Mouse (Mus musculus) mesoderm, embryonic 11.5 days (tissue): ENCODE measurements at regions not wholly inside any gene's neighbourhood (a gene's known extent, or its start where the extent isn't known, plus 50 kb on each side); places are given as distances from the start of the nearest gene placed in this dataset.
"Not testable (repeated sequence)": the region's sequence is repeated elsewhere in the genome, so short reads cannot be mapped to it uniquely, and the experiment has no call there.

ENCODE experiments used
- DNase-seq: peaks from one replicate; pipeline ENCODE4 v3.0.0-alpha.2; 2012; ENCODE audit warnings: low read depth, low spot score

DNA sequence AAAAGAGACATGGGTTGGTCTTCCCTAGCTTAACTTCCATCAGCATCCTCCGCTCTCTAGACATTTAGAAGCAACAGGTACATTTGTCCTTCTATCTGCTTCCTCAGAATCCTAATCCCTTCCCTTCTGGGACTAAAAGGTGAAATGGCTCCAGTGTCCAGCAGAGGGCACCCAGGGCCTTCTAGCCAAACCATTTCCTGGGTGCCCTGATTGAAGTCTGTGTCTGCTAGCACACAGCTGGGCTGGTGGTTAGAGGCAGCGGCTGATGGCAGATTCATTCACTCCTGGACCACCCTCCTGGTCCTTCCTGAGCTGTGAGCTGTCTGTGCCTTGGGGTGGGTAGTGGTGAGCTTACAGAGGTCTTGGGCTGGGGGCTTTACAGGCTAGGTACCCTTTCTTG, 76.5 kb upstream of the Col13a1 start:
- DNase-seq: peak; percentile 57

DNA sequence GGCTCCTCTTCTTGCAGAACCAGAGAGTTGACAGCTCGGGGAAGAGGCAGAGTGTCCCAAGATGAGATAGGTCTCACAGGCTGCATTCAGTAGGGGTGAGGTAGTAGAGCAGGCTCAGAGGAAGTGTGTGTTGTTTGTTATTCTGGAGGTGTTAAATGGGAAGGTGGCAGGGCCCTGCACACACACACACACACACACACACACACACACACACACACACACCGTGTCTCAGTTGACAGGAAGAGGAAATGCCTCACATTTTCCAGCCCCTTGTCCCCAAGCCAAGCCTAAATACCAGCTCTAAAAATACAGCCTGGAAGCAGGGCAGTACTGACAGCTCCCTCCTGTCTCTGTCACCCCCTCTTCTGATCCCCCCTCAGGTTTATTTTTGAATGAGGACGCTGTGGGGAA, 70.9 kb upstream of the Col13a1 start:
- DNase-seq: no peak

GRCm38 (mm10) chr10:62044408-62044807, 65.5 kb upstream of the Col13a1 start:
- DNase-seq: no peak

DNA sequence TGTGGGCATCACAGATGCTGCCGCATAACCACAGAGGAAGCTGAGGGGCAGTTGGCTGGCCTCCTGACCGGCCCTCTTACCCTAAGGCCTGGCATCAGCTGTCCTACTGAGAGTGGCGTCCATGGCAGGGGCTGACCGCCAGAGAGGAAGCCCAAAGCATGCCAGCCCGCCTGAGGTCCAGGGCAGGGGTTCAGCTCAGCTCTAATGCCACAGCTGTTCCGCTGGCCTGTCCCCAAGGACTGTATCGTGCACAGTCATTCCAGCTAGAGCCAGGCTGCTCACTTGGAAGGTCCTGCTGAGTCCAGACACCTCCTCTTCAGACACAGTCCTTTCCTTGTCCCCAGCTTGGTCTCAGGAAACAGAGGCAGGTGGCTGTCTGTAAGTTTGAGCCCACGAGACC, 61.0 kb upstream of the Col13a1 start:
- DNase-seq: no peak

GRCm38 (mm10) chr10:62038656-62039055, 59.7 kb upstream of the Col13a1 start:
- DNase-seq: no peak

DNA sequence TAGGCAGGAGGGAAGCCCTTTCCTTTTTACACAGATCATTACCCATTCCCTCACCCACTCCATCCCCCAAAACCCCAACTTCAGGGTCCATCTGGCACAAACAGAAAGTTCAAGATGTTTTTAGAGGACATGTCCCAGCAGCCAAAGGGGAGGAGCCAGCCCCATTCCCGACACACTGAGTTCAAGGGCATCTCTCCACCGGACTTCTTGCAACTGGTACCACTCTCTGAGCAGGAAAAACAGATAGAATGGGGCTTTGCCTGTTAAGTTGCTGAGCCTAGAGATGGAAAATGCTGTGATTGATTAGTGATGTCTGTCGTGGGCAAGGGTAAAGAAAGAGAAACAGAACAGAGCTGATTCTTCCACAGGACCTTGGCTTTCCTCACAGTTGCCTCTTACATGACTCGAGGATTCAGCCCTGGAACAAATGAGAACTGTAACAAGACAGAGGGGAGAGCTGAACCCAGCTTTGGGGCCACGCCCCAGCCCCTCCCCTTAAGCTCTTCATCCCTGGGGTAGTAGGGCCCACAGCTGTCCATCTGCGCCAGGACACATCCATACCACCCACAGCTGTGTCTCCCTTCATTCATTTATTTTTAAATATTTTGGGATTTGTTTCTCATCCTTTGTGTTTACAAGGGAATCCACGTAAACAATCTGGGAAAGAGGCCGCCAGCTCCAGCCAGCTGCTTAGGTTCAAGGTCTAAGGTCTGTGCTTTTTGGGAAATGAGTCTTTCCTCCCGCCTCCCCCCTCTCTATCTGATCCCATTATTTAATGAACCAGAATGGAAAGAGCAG, 58.7 kb upstream of the Col13a1 start:
- DNase-seq: no peak

- DNase-seq: no peak
These were observed 57.9 kb upstream of the Col13a1 start for GRCm38 (mm10) chr10:62036815-62037214.

GRCm38 (mm10) chr10:62034291-62034690, 55.4 kb upstream of the Col13a1 start:
- no peak for DNase-seq

DNA sequence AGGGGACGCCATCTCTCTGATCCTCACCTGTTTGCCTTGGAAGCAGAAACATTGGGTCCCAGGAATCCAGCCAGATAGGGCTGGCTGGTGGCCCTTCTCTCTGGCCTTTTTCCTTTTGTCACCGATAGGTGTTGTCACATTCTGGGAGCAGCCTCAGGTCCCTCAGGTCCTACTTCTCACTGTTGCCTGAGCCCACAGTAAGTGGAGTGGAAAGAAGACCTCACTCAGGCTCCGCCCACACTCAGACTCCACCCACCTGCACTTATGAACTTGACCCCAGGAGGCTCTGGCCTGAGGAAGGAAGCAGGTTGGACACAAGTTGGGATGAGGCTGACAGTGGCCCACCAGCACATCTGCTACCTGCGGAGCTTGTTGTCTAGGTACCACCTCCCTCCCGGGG, 54.8 kb upstream of the Col13a1 start:
- no peak for DNase-seq

DNA sequence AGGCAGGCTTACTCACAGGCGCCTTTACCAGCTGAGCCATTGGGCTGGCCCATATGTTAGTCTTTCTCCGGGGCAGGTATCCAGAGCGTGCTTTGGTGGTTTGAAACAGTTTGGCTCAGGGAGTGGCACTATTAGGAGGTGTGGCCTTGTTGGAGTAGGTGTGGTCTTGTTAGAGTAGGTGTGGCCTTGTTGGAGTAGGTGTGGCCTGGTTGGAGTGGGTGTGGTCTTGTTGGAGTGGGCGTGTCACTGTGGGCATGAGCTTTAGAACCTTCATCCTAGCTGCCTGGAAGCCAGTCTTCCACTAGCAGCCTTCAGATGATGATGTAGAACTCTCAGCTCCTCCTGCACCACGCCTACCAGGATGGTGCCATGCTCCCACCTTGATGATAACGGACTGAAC, 53.1 kb upstream of the Col13a1 start:
- DNase-seq: not testable (repeated sequence)

DNA sequence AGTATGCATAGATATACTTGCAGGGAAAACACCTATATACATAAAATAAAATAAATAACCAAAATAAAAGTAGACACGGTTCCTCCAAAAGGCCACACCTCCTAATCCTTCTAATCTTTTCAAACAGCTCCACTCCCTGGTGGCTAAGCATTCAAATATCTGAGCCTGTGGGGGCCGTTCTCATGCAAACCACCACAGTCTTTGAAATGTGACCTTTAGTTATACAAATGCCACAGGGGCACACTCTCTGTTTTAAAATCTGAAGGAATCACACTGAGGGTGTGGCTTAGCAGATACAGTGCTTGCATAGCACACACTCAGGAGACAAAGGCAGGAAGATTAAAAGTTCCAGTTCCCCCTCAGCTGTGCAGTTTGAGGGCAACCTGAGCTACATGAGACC, 50.4 kb upstream of the Col13a1 start:
- DNase-seq: no peak
